Mouse (Mus musculus) ovary, postnatal 14 days (tissue): ENCODE data around the gene Leng1.
"Not testable (repeated sequence)": the region's sequence is repeated elsewhere in the genome, so short reads cannot be mapped to it uniquely, and the experiment has no call there.

Experiments
- DNase-seq: peaks from one replicate; pipeline ENCODE4 v3.0.0; 2022; ENCODE audit warnings: low spot score

The Leng1 gene

DNA sequence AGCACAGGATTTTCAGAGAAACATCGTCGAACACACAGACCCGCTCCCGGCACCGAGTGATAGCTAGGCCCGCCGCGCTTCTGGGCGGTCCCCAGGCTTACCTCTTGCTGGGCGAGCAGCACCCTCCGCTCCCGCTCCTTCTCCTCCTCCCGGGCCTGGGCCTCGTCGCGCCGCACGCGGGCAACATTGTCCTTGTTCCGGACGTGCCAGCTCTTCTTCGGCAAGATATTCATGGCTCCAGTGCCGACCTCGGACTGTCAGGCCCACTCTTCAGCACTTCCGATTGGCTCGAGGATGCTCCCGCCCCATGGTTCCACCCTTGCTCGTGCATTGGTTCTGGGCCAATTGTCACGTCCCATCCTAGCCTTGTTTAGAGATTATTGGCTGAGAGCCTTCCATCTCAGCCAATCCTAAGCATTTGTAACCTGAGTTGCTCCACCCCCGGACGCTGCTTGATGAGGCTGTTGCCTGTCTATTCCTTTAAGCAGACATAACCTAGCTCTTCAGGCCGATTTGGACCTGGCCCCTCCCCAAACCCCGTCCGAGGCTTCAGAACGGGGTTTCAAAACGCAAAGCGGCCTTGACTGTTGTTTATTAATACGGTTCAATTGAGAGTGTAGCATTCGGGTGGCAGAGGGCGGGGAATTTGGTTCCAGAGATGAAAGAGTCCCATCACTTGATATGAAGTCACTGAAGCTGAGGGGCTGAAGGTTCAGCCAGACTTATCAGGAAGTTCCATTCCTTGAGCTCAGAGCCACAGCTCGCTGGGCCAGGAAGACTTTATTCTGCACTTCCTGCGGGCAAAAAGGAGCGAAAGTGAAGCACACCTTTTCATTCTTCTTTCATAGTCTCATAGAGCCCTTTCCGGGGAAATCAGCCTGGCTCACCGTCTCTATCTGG, at the start of gene Leng1:
Leng1 (minus strand) TSS at position 626 of the 900 bp plus-strand sequence.
- peak; percentile 89 for DNase-seq

GRCm38 (mm10) chr7:3715249-3715648, 49.6 kb upstream of the Leng1 start:
- no peak for DNase-seq

- DNase-seq: no peak
These were observed 46.8 kb upstream of the Leng1 start for GRCm38 (mm10) chr7:3712264-3712942.

DNA sequence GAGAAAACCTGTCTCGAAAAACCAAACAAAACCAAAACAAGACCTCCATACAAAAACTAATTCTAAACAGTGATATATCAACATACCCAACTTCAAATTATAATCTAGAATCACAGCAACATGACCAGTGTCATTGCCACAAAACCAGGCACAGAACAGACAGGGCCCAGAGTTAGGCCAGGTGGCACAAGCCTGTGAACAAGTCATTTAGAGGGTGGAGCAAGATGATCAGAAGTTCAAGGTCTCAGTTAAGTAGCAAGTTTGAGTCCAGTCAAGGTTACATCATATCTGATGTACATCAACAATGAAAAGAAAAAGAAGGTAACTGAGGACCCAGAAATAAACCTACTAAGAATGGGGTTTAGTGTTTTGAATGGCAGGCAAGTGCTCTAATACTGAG, 43.4 kb upstream of the Leng1 start:
- no peak for DNase-seq

DNA sequence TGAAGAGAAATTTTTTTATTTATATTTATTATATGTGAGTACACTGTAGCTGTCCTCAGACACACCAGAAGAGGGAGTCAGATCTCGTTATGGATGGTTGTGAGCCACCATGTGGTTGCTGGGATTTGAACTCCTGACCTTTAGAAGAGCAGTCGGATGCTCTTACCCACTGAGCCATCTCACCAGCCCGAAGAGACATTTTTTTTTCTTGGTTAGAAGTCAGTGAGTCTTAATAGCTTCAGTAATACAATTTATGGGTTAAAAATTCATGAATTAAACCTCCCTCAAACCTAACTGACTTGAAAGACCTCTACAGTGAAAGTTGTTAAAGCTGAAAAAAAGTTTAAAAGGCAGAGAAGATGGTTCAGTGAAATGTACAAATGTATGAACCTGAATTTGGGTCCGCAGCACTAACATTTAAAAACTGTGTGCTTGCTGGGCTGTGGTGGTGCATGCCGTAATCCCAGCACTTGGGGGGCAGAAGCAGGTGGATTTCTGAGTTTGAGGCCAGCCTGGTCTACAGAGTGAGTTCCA, 42.9 kb upstream of the Leng1 start:
- DNase-seq: not testable (repeated sequence)

DNA sequence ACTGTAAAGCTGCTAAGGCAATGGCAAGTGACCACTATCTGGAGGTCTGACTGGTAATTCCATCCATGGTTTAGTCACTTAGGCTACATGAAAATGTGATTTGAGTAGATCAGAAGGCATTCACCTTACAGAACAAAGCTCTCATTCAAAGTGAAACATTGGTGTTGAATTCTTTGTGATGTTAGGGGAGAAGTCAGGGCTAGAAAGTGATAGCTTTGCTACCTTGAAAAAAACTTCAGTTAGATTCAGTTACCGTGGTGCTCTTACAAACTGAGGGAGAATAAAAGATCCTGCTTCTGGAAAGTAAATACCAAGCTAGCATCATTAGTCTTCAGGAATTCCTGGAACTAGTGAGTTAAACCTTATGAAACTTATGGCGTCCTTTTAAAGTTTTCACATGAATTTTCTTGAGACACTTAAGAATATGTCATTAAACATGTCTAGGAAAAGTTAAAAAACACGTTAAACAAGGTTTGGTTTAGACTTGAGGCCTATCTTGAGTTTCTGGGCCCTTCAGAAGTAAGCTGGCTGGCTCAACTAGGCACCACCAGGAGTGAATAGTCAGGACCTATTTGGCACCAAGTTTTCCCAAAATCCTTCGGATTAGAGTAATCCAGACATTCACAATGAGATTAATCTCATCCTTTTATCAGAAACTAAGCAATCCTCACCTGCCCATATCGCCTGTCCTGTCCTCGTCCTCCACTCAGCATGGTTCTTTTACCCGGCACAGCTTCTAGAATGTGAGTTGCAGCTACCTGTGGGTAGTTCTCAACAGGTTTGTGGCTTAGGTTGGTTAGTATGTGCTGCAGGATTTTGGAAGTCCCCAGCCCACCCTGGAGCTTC, 42.2 kb upstream of the Leng1 start:
- DNase-seq: no peak

GRCm38 (mm10) chr7:3707027-3707426, 41.4 kb upstream of the Leng1 start:
- DNase-seq: no peak

DNA sequence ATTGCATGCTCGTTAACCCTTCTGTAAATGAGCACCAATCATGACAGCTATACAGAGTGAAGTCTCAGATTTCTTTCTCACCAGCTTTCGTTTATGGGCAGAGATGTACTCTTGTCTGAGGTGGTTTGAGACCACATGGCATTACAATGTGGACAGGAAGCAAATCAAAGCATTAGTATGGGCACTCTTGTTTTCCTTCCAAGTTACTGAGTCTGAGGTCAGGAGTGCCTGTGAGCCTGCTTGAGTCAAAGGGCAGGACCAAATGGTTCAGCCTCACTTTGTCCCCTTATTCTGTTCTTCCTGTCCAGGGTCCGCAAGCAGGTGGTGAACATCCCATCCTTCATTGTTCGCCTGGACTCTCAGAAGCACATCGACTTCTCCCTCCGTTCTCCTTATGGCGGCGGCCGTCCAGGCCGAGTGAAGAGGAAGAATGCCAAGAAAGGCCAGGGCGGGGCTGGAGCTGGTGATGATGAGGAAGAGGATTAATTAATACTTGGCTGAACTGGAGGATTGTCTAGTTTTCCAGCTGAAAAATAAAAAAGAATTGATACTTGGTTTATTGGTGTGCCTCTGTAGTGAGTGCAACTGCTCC, 40.8 kb upstream of the Leng1 start:
- no peak for DNase-seq

DNA sequence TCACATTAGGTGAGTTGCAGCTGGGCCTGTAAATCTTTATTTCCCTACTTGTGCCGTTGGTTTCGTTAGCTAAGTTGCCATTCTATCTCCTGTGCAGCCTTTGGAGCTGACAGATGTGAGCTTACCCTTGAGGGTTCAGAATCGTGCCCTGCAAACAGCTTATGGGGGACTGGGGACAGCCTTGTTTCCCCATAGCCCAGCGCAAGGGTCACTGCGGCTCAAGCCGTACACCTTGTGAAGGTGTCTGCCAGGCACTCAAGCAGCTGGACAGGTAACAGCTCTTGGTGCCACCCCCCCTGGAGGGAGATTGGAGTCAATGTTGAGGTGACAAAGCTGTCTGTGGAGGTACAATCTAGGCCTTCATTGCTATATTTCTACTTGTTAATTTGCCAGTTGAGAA, 40.3 kb upstream of the Leng1 start:
- no peak for DNase-seq

DNA sequence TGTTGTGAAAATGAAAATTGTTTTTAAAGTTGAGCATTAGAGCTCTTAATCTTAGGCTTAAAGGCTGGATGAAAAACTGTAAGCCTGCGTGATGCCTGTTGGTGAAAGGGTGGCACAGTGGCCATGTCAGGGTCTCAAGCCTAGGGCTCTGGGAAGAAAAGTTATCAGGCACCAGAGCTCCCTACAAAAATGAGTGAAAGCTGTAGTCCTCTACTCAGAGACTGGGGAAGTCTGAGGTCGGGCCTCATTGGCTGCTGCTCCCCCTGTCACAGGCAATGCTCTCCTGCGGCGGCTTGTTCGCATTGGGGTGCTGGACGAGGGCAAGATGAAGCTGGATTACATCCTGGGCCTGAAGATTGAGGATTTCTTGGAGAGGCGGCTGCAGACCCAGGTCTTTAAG, 39.8 kb upstream of the Leng1 start:
- DNase-seq: not testable (repeated sequence)

DNA sequence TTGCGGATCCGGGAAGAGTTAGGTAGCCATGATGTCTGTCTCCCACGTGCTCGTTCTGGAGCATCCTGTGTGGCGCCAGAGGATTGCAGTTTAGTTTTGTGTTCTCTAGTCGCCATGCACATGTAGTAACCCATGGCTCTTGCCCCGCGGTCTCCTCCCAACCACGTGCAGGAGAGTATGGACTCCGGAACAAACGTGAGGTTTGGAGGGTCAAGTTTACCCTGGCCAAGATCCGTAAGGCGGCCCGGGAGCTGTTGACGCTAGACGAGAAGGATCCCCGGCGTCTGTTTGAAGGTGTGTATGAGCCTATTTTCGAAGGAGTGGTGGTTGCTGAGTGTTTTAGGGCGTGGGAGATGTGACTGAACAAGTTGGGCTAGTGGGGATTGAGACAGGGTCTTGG, 38.8 kb upstream of the Leng1 start:
- no peak for DNase-seq

DNA sequence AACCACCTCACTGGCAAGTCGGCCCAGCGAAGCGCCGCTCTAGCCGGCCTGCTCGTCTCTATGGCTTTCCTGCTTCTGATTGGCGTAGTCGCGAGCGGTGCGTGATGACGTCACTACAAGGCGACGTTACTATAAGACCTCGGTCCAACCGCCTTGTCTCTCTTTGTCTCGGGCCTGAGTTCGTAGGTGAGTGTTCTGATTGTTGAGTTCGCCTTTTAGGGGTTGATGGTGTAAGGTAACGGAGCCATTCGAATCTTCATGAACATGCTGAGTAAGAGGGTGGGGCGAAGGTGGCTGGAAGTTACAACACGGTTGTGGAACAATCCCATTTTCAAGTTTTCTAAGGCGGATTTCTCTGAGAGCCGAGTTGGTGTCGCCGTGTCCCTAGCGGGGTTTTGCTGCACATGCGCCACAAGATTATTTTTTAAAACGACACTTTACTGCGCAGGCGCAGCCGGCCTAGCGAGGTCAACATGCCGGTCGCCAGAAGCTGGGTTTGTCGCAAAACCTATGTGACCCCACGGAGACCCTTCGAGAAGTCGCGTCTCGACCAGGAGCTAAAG, 38.3 kb upstream of the Leng1 start, which contains the start of gene Rps9:
Rps9 (plus strand) TSS at position 115 of the 563 bp plus-strand sequence.
- DNase-seq: peak; percentile 95

DNA sequence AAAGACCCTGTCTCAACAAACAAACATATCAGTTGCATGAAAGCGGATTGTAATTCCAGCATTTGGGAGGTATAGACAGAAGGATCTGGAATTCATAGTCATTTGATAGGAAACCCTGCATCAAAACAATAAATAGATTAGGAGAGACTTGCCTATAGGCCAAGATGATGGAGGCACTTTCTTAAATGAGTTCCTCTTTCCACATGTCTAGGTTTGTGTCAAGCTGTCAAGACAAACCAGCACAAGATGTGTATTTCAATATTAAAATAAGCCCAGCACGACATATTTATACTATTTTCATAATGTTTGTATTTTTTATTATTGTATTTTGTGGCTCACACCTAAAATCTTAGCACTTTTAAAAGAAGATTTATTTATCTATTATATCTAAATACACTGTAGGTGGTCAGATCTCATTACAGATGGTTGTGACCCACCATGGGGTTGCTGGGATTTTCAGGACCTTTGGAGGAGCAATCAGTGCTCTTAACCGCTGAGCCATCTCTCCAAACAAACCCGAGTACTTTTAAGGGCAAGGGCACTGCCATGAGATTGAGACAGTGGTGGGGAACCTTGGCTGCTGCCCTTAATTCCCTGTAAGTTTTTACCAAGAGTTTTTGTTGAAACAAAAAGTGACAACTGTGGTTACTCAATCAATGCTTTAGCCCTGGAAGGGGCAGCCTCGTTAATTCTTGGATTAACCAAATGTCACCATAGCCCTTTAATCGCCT, 37.7 kb upstream of the Leng1 start:
- DNase-seq: no peak

DNA sequence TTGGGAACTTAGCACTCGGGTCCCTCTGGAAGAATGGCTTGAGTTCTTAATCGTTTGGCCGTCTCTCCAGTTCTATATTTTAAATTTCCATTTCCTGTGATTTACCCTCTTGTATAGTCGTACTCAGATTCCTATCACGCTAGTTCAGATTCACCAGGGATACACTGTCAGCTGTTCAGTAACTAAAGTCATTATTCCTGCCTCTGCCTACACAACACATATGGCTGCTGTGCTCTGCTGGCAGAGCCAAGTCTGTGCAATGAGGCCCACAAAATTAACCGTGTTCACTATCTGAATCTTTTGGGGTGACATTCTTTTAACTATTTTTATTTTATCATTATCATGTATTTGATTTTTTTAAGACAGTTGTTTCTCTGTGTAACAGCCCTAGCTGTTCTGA, 32.8 kb upstream of the Leng1 start:
- no peak for DNase-seq

GRCm38 (mm10) chr7:3694949-3695305, 29.3 kb upstream of the Leng1 start:
- not testable (repeated sequence) for DNase-seq

- peak; percentile 50 for DNase-seq
These were observed 28.7 kb upstream of the Leng1 start for GRCm38 (mm10) chr7:3694076-3694948.

GRCm38 (mm10) chr7:3693809-3694075, 28.1 kb upstream of the Leng1 start:
- no peak for DNase-seq

- peak; percentile 92 for DNase-seq
These were observed 27.6 kb upstream of the Leng1 start, which contains the start of gene Mboat7 for GRCm38 (mm10) chr7:3692987-3693808. TSS of gene Mboat7 (minus strand) at chr7:3693523.

GRCm38 (mm10) chr7:3692382-3692986, 26.8 kb upstream of the Leng1 start, which contains the start of gene Tsen34:
TSS of gene Tsen34 (plus strand) at chr7:3692863.
- DNase-seq: no peak
